Mouse (Mus musculus) heart, embryonic 14.5 days (tissue): ENCODE results near the gene Tex44. TPM values are rescaled to one million over a fixed set of nuclear protein-coding genes. Genes with fewer than 3 reads are reported as not detected.

Source experiments
- ATAC-seq: fragments of 200-750 bp; cut with Nextera tagmentation; 2 replicates; pipeline ENCODE4 v1.8.0; 2017; ENCODE audit warnings: low read depth, moderate TSS enrichment; ENCODE audit not compliant: insufficient number of reproducible peaks, insufficient read depth, low FRiP score
- H3K27ac ChIP-seq, 2 experiments: fragments of 200-500 bp in 1 of 2; fragments of 300-500 bp in 1 of 2; sonication (generic) in 1 of 2; replicated peaks in 1 of 2; 2 replicates each; pipeline ENCODE4 v1.5.1; 2012 to 2014; ENCODE audit warnings: low read depth in 2 of 2, low read length in 2 of 2, control low read depth in 1 of 2, mild to moderate bottlenecking in 1 of 2, mixed read lengths in 1 of 2; ENCODE audit not compliant: control insufficient read depth in 1 of 2, insufficient read depth in 1 of 2
- H3K27me3 ChIP-seq: fragments of 300-500 bp; sonication (generic); 2 replicates; pipeline ENCODE4 v1.6.1; 2014; ENCODE audit warnings: mild to moderate bottlenecking, low read length, control low read depth; ENCODE audit not compliant: control insufficient read depth, insufficient read depth
- H3K36me3 ChIP-seq: fragments of 300-500 bp; sonication (generic); 2 replicates; pipeline ENCODE4 v1.6.1; 2014; ENCODE audit warnings: mild to moderate bottlenecking, control low read depth, low read length, mixed read lengths; ENCODE audit not compliant: control insufficient read depth, insufficient read depth
- H3K4me1 ChIP-seq, 2 experiments: fragments of 200-500 bp in 1 of 2; fragments of 300-500 bp in 1 of 2; sonication (generic) in 1 of 2; 2 replicates each; pipeline ENCODE4 v1.6.1; 2012 to 2014; ENCODE audit warnings: low read length in 2 of 2, control low read depth in 1 of 2, mixed read lengths in 1 of 2; ENCODE audit not compliant: control insufficient read depth in 2 of 2, insufficient read depth in 2 of 2
- H3K4me2 ChIP-seq: fragments of 300-500 bp; sonication (generic); 2 replicates; pipeline ENCODE4 v1.6.1; 2014; ENCODE audit warnings: mild to moderate bottlenecking, low read length
- H3K4me3 ChIP-seq, 2 experiments: fragments of 200-500 bp in 1 of 2; fragments of 300-500 bp in 1 of 2; sonication (generic) in 1 of 2; 2 replicates each; pipeline ENCODE4 v1.5.1; 2012 to 2014; ENCODE audit warnings: low read length in 2 of 2, mild to moderate bottlenecking in 2 of 2, control low read depth in 1 of 2, low read depth in 1 of 2, moderate library complexity in 1 of 2; ENCODE audit not compliant: control insufficient read depth in 1 of 2, insufficient read depth in 1 of 2
- H3K9ac ChIP-seq: fragments of 300-500 bp; sonication (generic); 2 replicates; pipeline ENCODE4 v1.6.1; 2014; ENCODE audit warnings: mild to moderate bottlenecking, low read length
- H3K9me3 ChIP-seq: fragments of 300-500 bp; sonication (generic); 2 replicates; pipeline ENCODE4 v1.6.1; 2016; ENCODE audit warnings: low read length, control low read depth; ENCODE audit not compliant: control insufficient read depth
- WGBS: fragments of 180-500 bp; shearing (Covaris S2); extraction: QIAGEN DNeasy Blood & Tissue Kit; methylation state at CpG from one replicate; pipeline ENCODE4 v1.1.7; 2014; 5-methylcytosine and 5-hydroxymethylcytosine counted together
- polyA plus RNA-seq: library from polyadenylated mRNA; unstranded; fragments of >200 nt; fragmentation: Nextera tagmentation; extraction: Ambion mirVana; gene quantifications from 2 replicates; pipeline ENCODE4 v1.2.1, GENCODE M21; 2014

Tex44 gene
- not detected in 2 replicates for polyA plus RNA-seq

GRCm38 (mm10) chr1:86426128-86426527 is at the start of gene Tex44, which contains the start of gene Nmur1:
TSS of gene Tex44 (plus strand) at chr1:86426329.
TSS of gene Nmur1 (minus strand) at chr1:86426228.
- H3K4me2 ChIP-seq, result no peak within 1 kb of the TSS

GRCm38 (mm10) chr1:86376354-86376753 is 49.8 kb upstream of the Tex44 start:
- H3K27me3 ChIP-seq, result no peaks in the 10 kb centered on the region
- H3K4me1 ChIP-seq, result peaks cover 25 to 32% of the 10 kb centered on the region in 2 experiments
- H3K4me2 ChIP-seq, result no peak overlapping the region
- 79% methylated on average over 5 of the region's 5 CpGs for WGBS
- no peak overlapping the region for H3K4me3 ChIP-seq
- ATAC-seq, result no peak
- no peak overlapping the region for H3K27ac ChIP-seq
- no peaks in the 10 kb centered on the region for H3K9me3 ChIP-seq
- peak overlapping the region; percentile 8; the same call in 1 of the 2 replicates for H3K9ac ChIP-seq
- H3K36me3 ChIP-seq, result no peaks in the 10 kb centered on the region

More at GRCm38 (mm10) chr1:86426128-86426527, at the start of gene Tex44, which contains the start of gene Nmur1:
- no peaks in the 10 kb centered on the region for H3K9me3 ChIP-seq
- H3K4me1 ChIP-seq, result peaks cover under 1 to 7% of the 10 kb centered on the region in 2 experiments; a peak in 3 of 4 replicates
- H3K27ac ChIP-seq, result no peak within 1 kb of the TSS
- H3K36me3 ChIP-seq, result no peaks in the 10 kb centered on the region
- WGBS, result 86% methylated on average over 8 of the region's 8 CpGs
- peak within 1 kb of the TSS; percentile 27; the same call in 1 of the 2 replicates for H3K9ac ChIP-seq
- H3K27me3 ChIP-seq, result no peaks in the 10 kb centered on the region
- ATAC-seq, result no peak
- no peak within 1 kb of the TSS for H3K4me3 ChIP-seq

DNA sequence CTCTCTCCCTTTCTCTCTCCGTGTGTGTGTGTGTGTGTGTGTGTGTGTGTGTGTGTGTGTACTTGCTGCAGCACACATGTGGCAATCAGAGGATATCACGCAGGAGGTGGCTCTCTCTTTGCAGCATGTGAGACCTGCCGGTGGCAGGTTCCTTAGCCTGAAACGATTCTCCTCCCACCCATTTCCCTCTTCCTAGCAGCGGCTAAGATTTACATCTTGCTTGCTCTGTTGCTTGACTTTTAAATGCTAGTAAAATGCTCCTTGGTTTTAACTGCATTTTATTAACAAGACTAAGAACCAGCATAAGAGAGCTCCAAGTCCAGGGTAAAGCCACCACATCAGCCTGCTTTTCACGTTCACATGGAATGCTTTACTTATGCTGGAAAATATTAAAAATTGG is 47.5 kb upstream of the Tex44 start:
- Histone ChIP-seq H3K27me3 (no peaks in the 10 kb centered on the region), H3K4me2 (peak overlapping the region; percentile 39), H3K36me3 (no peaks in the 10 kb centered on the region), H3K4me3 (no peak overlapping the region), H3K9ac (peak overlapping the region; percentile 27), H3K9me3 (no peaks in the 10 kb centered on the region), H3K27ac (peak overlapping the region; percentile 24 to 69; a peak in 3 of 4 replicates), H3K4me1 (peaks cover 25 to 32% of the 10 kb centered on the region in 2 experiments)
- ATAC-seq, result no peak
- 36% methylated on average over 6 of the region's 6 CpGs for WGBS

DNA sequence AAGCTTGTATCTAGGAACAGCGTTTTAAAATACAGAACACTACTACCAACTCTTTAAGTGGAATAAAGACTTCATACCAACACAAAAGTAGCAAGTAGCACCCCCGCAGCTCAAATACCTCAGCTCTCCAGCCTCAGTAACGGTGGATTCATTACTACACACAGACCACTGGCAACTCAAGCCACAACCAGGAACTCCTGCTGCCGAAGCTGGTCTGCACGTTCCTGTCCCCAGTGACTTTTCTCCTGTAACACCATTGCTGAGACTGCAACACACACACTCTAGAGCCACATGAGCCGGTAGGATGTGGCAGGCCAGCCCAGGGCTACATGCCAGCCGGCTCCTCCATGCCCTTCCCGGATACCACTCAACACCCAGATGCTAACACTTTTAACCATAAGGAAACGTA is 47.0 kb upstream of the Tex44 start:
- H3K9me3 ChIP-seq, result no peaks in the 10 kb centered on the region
- ATAC-seq, result no peak
- no peaks in the 10 kb centered on the region for H3K27me3 ChIP-seq
- H3K27ac ChIP-seq, result peak overlapping the region; percentile 69 to 80
- peak overlapping the region; percentile 39 for H3K4me2 ChIP-seq
- WGBS, result 28% methylated on average over 9 of the region's 9 CpGs
- peak overlapping the region; percentile 27 for H3K9ac ChIP-seq
- H3K4me3 ChIP-seq, result 0 out of 4 replicates have a peak overlapping the region, but pooled peaks of 1 of the 2 experiments have one; percentile 0
- H3K4me1 ChIP-seq, result peaks cover 25 to 32% of the 10 kb centered on the region in 2 experiments
- H3K36me3 ChIP-seq, result no peaks in the 10 kb centered on the region

DNA sequence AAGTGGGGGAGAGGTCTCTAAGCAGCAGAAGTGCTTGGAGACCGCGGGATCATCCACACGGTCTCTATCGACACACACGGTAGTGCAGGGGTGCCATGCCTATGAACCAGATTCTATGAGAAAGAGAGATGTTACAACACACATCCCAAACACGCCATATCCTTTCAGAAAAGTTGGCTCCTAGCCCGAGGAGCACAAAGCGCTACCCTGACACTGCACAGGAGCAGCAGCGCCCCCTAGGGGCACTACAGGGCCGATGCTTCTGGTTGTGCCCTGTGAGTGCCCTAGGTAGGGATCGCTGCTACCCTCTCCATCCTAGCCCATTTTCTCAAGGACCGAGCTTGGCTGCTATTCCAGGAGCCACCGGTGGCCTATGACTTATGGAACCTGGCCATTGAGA is 45.1 kb upstream of the Tex44 start:
- Histone ChIP-seq H3K4me2 (peak overlapping the region; percentile 47), H3K9ac (no peak overlapping the region)
- no peak for ATAC-seq

DNA sequence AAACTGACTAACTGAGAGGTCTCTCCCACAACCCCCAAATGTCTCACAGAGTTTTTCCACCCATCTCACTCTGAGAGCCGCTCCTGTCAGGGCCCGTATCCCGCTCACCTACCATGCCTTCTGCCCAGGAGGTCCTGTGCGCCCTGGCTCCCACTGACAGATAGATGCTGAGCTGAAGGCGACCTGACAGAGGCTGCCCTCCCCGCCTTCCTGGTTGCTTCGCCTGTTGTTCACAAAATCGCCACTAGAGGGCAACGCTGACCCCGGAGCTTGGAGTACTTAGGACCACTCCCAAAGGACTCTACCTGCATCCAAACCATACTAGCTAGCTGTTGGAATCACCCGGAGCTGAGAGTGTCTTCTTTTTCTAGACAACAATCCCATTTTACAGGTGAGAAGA is 36.9 kb upstream of the Tex44 start:
- Histone ChIP-seq H3K9ac (no peak overlapping the region), H3K27ac (no peak overlapping the region), H3K36me3 (no peaks in the 10 kb centered on the region), H3K9me3 (no peaks in the 10 kb centered on the region), H3K4me1 (peaks cover 0 to 4% of the 10 kb centered on the region in 2 experiments; a peak in 1 of 4 replicates), H3K27me3 (no peaks in the 10 kb centered on the region), H3K4me3 (no peak overlapping the region), H3K4me2 (no peak overlapping the region)
- WGBS, result 5% methylated on average over 11 of the region's 11 CpGs
- no peak for ATAC-seq

More for the DNA sequence above, 45.1 kb upstream of the Tex44 start:
- Histone ChIP-seq H3K9me3 (no peaks in the 10 kb centered on the region), H3K36me3 (no peaks in the 10 kb centered on the region), H3K4me3 (no peak overlapping the region), H3K27ac (0 out of 4 replicates have a peak overlapping the region, but pooled peaks of 1 of the 2 experiments have one; percentile 69), H3K4me1 (peaks cover 25 to 32% of the 10 kb centered on the region in 2 experiments), H3K27me3 (no peaks in the 10 kb centered on the region)
- WGBS, result 18% methylated on average over 13 of the region's 13 CpGs

DNA sequence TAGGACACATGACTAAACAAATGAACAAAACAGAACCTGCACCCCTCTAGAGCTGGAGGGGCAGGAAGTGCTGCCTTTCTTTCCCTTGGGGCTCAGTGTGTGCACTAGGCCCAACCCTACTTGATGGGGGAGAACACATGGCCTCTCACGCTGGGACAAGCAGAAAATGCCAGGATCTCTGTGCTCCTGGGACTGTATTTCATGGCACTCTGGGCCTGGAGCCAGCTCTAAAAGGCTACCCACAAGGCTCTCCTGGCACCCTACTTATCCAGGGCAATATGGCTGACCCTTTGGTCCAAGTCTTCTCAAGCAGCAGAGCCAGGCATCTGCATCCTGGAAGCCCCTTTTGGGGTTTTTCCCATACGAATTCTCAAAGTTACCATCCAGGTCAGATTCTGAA is 34.7 kb upstream of the Tex44 start:
- no peak overlapping the region for H3K4me2 ChIP-seq
- WGBS, result 72% methylated on average over 2 of the region's 2 CpGs
- H3K4me1 ChIP-seq, result peaks cover 0 to 4% of the 10 kb centered on the region in 2 experiments; a peak in 1 of 4 replicates
- no peak overlapping the region for H3K4me3 ChIP-seq
- H3K36me3 ChIP-seq, result no peaks in the 10 kb centered on the region
- no peaks in the 10 kb centered on the region for H3K9me3 ChIP-seq
- no peak overlapping the region for H3K27ac ChIP-seq
- no peaks in the 10 kb centered on the region for H3K27me3 ChIP-seq
- ATAC-seq, result no peak; the same call in 1 of the 2 replicates
- no peak overlapping the region for H3K9ac ChIP-seq

GRCm38 (mm10) chr1:86393219-86393618 is 32.9 kb upstream of the Tex44 start:
- 59% methylated on average over 3 of the region's 3 CpGs for WGBS
- Histone ChIP-seq H3K9ac (no peak overlapping the region), H3K4me3 (no peak overlapping the region), H3K4me2 (no peak overlapping the region), H3K4me1 (peaks cover 0 to 4% of the 10 kb centered on the region in 2 experiments; a peak in 1 of 4 replicates), H3K27me3 (no peaks in the 10 kb centered on the region), H3K27ac (no peak overlapping the region), H3K9me3 (no peaks in the 10 kb centered on the region), H3K36me3 (no peaks in the 10 kb centered on the region)
- ATAC-seq, result no peak
